Mouse (Mus musculus): ENCODE measurements around the gene Rngtt. TPM values are rescaled to one million over a fixed set of nuclear protein-coding genes. Genes with fewer than 3 reads are reported as not detected.

The Rngtt gene
- polyA plus RNA-seq, 1 experiment from 2014 or later: 39.3 TPM

GRCm38 (mm10) chr4:33478011-33478785 lies 168.1 kb downstream of the Rngtt start:
- no peaks in the 10 kb centered on the region for H3K36me3 ChIP-seq (ENCODE audit: control insufficient read depth, insufficient read depth, low read length)
- no peak for ATAC-seq (ENCODE audit: low FRiP score)

DNA sequence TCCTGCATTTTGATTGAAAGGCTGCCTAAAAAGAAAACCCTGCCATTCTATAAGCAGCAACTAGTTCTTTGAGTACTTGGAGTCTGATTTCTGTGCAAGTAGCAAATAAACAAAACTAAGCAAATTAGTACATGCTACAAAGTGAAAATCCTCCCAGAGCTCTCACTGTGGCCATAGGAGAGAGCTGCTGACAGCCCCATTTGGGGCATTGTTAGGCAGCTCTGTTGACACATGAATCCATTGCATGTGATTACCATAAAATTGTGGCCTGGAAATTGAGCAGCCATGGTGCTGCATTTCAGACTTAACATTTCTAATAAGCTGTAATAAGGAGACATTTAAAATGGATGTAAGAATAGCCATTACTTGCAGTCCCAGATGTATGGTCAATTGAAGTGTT lies 171.6 kb downstream of the Rngtt start:
- Histone ChIP-seq H3K27ac (ENCODE audit: low read depth, low read length) (no peak overlapping the region), H3K9me3 (ENCODE audit: control insufficient read depth, low read length) (no peaks in the 10 kb centered on the region), H3K27me3 (ENCODE audit: control insufficient read depth, insufficient read depth, low read length) (no peaks in the 10 kb centered on the region), H3K4me2 (replicated peaks; ENCODE audit: low read depth, low read length) (no peak overlapping the region), H3K4me3 (ENCODE audit: low read depth, low read length) (no peak overlapping the region), H3K36me3 (ENCODE audit: control insufficient read depth, insufficient read depth, low read length) (no peaks in the 10 kb centered on the region), H3K4me1 (replicated peaks; ENCODE audit: control insufficient read depth, insufficient read depth, low read length) (no peaks in the 10 kb centered on the region), H3K9ac (ENCODE audit: low read depth, low read length) (no peak overlapping the region)
- DNase-seq (ENCODE audit: low spot score) (no peak), ATAC-seq (ENCODE audit: low FRiP score) (no peak)

More at GRCm38 (mm10) chr4:33478011-33478785, 168.1 kb downstream of the Rngtt start:
- H3K4me3 ChIP-seq (ENCODE audit: low read depth, low read length): no peak overlapping the region
- 81% methylated on average over 8 of the region's 8 CpGs for WGBS
- no peak for DNase-seq (ENCODE audit: low spot score)
- H3K27me3 ChIP-seq (ENCODE audit: control insufficient read depth, insufficient read depth, low read length): no peaks in the 10 kb centered on the region
- no peaks in the 10 kb centered on the region for H3K4me1 ChIP-seq (replicated peaks; ENCODE audit: control insufficient read depth, insufficient read depth, low read length)
- H3K9ac ChIP-seq (ENCODE audit: low read depth, low read length): no peak overlapping the region
- H3K9me3 ChIP-seq (ENCODE audit: control insufficient read depth, low read length): no peaks in the 10 kb centered on the region
- H3K27ac ChIP-seq (ENCODE audit: low read depth, low read length): no peak overlapping the region
- no peak overlapping the region for H3K4me2 ChIP-seq (replicated peaks; ENCODE audit: low read depth, low read length)

DNA sequence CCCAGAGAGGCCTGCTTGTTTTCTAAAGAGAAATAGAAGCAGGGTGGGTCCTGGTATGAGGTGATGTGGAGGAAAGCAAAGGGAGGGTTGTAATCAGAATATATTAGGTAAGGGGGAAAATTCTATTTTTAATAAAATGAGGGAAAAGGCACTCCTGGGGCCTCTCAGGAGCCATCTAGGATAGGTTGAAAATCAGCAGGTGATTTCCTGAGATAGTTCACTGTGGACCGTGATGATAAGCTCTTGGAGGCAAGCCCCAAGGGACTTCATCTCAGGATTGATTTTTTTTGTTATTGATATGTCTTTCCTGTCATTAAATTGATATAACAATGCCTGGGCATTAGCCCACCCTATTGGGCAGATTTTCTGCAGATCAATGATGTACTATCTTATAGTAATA lies 175.9 kb downstream of the Rngtt start:
- no peak overlapping the region for H3K4me2 ChIP-seq (replicated peaks; ENCODE audit: low read depth, low read length)
- ATAC-seq (ENCODE audit: low FRiP score) (no peak), DNase-seq (ENCODE audit: low spot score) (no peak)
- no peak overlapping the region for H3K4me3 ChIP-seq (ENCODE audit: low read depth, low read length)
- no peaks in the 10 kb centered on the region for H3K9me3 ChIP-seq (ENCODE audit: control insufficient read depth, low read length)
- no peak overlapping the region for H3K27ac ChIP-seq (ENCODE audit: low read depth, low read length)
- no peak overlapping the region for H3K9ac ChIP-seq (ENCODE audit: low read depth, low read length)
- no peaks in the 10 kb centered on the region for H3K36me3 ChIP-seq (ENCODE audit: control insufficient read depth, insufficient read depth, low read length)
- WGBS: 61% methylated on average over 1 of the region's 1 CpGs
- no peaks in the 10 kb centered on the region for H3K4me1 ChIP-seq (replicated peaks; ENCODE audit: control insufficient read depth, insufficient read depth, low read length)
- H3K27me3 ChIP-seq (ENCODE audit: control insufficient read depth, insufficient read depth, low read length): no peaks in the 10 kb centered on the region

- H3K36me3 ChIP-seq (ENCODE audit: control insufficient read depth, insufficient read depth, low read length): no peaks in the 10 kb centered on the region
- H3K27ac ChIP-seq (ENCODE audit: low read depth, low read length): no peak overlapping the region
- H3K4me1 ChIP-seq (replicated peaks; ENCODE audit: control insufficient read depth, insufficient read depth, low read length): no peaks in the 10 kb centered on the region
- H3K4me2 ChIP-seq (replicated peaks; ENCODE audit: low read depth, low read length): no peak overlapping the region
- ATAC-seq (ENCODE audit: low FRiP score) (no peak), DNase-seq (ENCODE audit: low spot score) (no peak)
- H3K4me3 ChIP-seq (ENCODE audit: low read depth, low read length): no peak overlapping the region
- WGBS: 82% methylated on average over 1 of the region's 1 CpGs
- H3K9ac ChIP-seq (ENCODE audit: low read depth, low read length): no peak overlapping the region
- H3K27me3 ChIP-seq (ENCODE audit: control insufficient read depth, insufficient read depth, low read length): no peaks in the 10 kb centered on the region
- H3K9me3 ChIP-seq (ENCODE audit: control insufficient read depth, low read length): no peaks in the 10 kb centered on the region
Measured at GRCm38 (mm10) chr4:33491108-33491507, 181.0 kb downstream of the Rngtt start.

DNA sequence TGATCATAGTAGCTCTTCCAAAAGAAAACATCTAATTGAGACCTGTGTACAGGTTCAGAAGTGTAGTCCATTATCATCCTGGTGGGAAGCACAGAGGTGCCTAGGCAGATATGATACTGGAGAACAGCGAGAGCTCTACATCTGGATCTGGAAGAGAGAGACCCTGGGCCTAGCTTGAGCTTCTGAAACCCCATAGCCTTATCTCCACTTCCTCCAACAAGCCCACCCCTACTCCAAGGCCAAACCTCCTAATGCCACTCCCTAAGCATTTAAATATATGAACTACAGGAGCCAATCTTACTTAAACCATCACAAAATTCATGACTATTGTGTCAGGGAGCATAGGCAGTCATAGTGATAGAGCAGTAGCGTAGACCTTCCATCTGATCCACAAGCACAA lies 184.3 kb downstream of the Rngtt start:
- Histone ChIP-seq H3K4me1 (replicated peaks; ENCODE audit: control insufficient read depth, insufficient read depth, low read length) (no peaks in the 10 kb centered on the region), H3K9me3 (ENCODE audit: control insufficient read depth, low read length) (no peaks in the 10 kb centered on the region), H3K4me2 (replicated peaks; ENCODE audit: low read depth, low read length) (no peak overlapping the region), H3K27me3 (ENCODE audit: control insufficient read depth, insufficient read depth, low read length) (no peaks in the 10 kb centered on the region), H3K36me3 (ENCODE audit: control insufficient read depth, insufficient read depth, low read length) (no peaks in the 10 kb centered on the region), H3K27ac (ENCODE audit: low read depth, low read length) (no peak overlapping the region), H3K4me3 (ENCODE audit: low read depth, low read length) (no peak overlapping the region), H3K9ac (ENCODE audit: low read depth, low read length) (no peak overlapping the region)
- DNase-seq (ENCODE audit: low spot score): no peak
- no peak for ATAC-seq (ENCODE audit: low FRiP score)
- WGBS: 95% methylated on average over 2 of the region's 2 CpGs

DNA sequence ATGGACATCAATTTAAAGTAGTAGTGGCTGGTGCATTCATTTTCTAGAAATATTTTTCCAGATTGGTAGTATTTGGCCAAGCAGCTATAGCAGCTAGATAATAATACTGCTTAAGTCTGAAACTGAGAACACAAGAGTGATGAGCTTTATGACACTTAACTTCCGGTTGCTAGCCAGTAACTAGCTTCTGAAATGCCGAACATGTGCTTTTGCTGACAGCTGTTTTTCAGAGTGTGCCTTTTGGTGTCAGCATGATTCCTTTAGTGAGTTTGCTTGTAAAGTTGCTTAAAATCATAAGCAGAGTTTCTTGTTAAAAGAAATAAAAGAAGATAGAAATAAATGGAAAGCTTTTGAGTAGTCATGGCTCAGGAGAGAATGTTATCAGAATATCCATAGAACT lies 186.9 kb downstream of the Rngtt start:
- Histone ChIP-seq H3K9me3 (ENCODE audit: control insufficient read depth, low read length) (no peaks in the 10 kb centered on the region), H3K36me3 (ENCODE audit: control insufficient read depth, insufficient read depth, low read length) (no peaks in the 10 kb centered on the region; the same call in 1 of the 2 replicates), H3K27me3 (ENCODE audit: control insufficient read depth, insufficient read depth, low read length) (no peaks in the 10 kb centered on the region), H3K27ac (ENCODE audit: low read depth, low read length) (no peak overlapping the region), H3K4me3 (ENCODE audit: low read depth, low read length) (no peak overlapping the region), H3K4me2 (replicated peaks; ENCODE audit: low read depth, low read length) (no peak overlapping the region), H3K9ac (ENCODE audit: low read depth, low read length) (no peak overlapping the region), H3K4me1 (replicated peaks; ENCODE audit: control insufficient read depth, insufficient read depth, low read length) (no peaks in the 10 kb centered on the region)
- ATAC-seq (ENCODE audit: low FRiP score): no peak
- no peak for DNase-seq (ENCODE audit: low spot score)
- 46% methylated on average over 2 of the region's 2 CpGs for WGBS

- Histone ChIP-seq H3K36me3 (ENCODE audit: control insufficient read depth, insufficient read depth, low read length) (peaks cover 4% of the 10 kb centered on the region; the same call in 1 of the 2 replicates), H3K27me3 (ENCODE audit: control insufficient read depth, insufficient read depth, low read length) (no peaks in the 10 kb centered on the region), H3K9me3 (ENCODE audit: control insufficient read depth, low read length) (no peaks in the 10 kb centered on the region), H3K4me3 (ENCODE audit: low read depth, low read length) (no peak overlapping the region), H3K4me1 (replicated peaks; ENCODE audit: control insufficient read depth, insufficient read depth, low read length) (no peaks in the 10 kb centered on the region), H3K27ac (ENCODE audit: low read depth, low read length) (no peak overlapping the region), H3K9ac (ENCODE audit: low read depth, low read length) (no peak overlapping the region), H3K4me2 (replicated peaks; ENCODE audit: low read depth, low read length) (no peak overlapping the region)
- no peak for DNase-seq (ENCODE audit: low spot score)
- ATAC-seq (ENCODE audit: low FRiP score): peak; percentile 36; the same call in 1 of the 2 replicates
Measured at GRCm38 (mm10) chr4:33497657-33498056, 187.5 kb downstream of the Rngtt start.

- H3K4me3 ChIP-seq (ENCODE audit: low read depth, low read length): no peak overlapping the region
- peaks cover 4% of the 10 kb centered on the region; the same call in 1 of the 2 replicates for H3K36me3 ChIP-seq (ENCODE audit: control insufficient read depth, insufficient read depth, low read length)
- no peaks in the 10 kb centered on the region for H3K4me1 ChIP-seq (replicated peaks; ENCODE audit: control insufficient read depth, insufficient read depth, low read length)
- WGBS: 62% methylated on average over 4 of the region's 4 CpGs
- DNase-seq (ENCODE audit: low spot score): no peak
- H3K9me3 ChIP-seq (ENCODE audit: control insufficient read depth, low read length): no peaks in the 10 kb centered on the region
- no peak overlapping the region for H3K27ac ChIP-seq (ENCODE audit: low read depth, low read length)
- peak; percentile 62 for ATAC-seq (ENCODE audit: low FRiP score)
- H3K27me3 ChIP-seq (ENCODE audit: control insufficient read depth, insufficient read depth, low read length): no peaks in the 10 kb centered on the region
- no peak overlapping the region for H3K9ac ChIP-seq (ENCODE audit: low read depth, low read length)
- no peak overlapping the region for H3K4me2 ChIP-seq (replicated peaks; ENCODE audit: low read depth, low read length)
Measured at GRCm38 (mm10) chr4:33498160-33498874, 188.2 kb downstream of the Rngtt start.

DNA sequence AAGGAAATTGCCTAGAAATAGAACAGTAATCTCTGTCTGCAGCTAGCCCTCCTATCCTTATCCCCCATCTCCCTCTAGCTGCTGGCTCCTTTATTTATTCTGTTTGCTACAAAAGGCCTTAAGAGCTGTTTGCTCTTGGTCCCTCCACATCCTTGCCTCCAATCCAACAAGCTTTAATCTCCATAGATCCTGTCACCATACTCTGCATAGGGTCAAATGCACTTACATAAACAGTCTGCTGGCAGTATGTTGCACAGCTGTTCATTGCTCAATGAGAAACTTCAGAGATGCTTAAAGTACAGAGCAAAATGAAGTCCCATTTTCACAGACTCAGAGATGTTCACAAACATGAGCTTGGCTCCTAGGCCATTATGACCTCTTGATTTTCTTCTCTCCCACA lies 196.5 kb downstream of the Rngtt start:
- H3K27ac ChIP-seq (ENCODE audit: low read depth, low read length): no peak overlapping the region
- no peak for DNase-seq (ENCODE audit: low spot score)
- H3K36me3 ChIP-seq (ENCODE audit: control insufficient read depth, insufficient read depth, low read length): peaks cover 4% of the 10 kb centered on the region; the same call in 1 of the 2 replicates
- H3K4me3 ChIP-seq (ENCODE audit: low read depth, low read length): no peak overlapping the region
- H3K27me3 ChIP-seq (ENCODE audit: control insufficient read depth, insufficient read depth, low read length): no peaks in the 10 kb centered on the region
- ATAC-seq (ENCODE audit: low FRiP score): no peak
- no peak overlapping the region for H3K9ac ChIP-seq (ENCODE audit: low read depth, low read length)
- no peaks in the 10 kb centered on the region for H3K4me1 ChIP-seq (replicated peaks; ENCODE audit: control insufficient read depth, insufficient read depth, low read length)
- H3K9me3 ChIP-seq (ENCODE audit: control insufficient read depth, low read length): no peaks in the 10 kb centered on the region
- H3K4me2 ChIP-seq (replicated peaks; ENCODE audit: low read depth, low read length): no peak overlapping the region

Data from hindbrain, embryonic 11.5 days (tissue).